Mouse (Mus musculus): ENCODE data around the gene Gm10277. TPM values are rescaled to one million over a fixed set of nuclear protein-coding genes. Genes with fewer than 3 reads are reported as not detected.
"Not testable (repeated sequence)": the region's sequence is repeated elsewhere in the genome, so short reads cannot be mapped to it uniquely, and the experiment has no call there.

Gm10277 gene
- polyA plus RNA-seq, 1 experiment = not detected

- no peak for DNase-seq
- Histone ChIP-seq H3K4me3 (ENCODE audit: insufficient read depth, low read depth, low read length) (no peak overlapping the region), H3K36me3 (ENCODE audit: control insufficient read depth, insufficient read depth, low read length) (no peaks in the 10 kb centered on the region), H3K27me3 (replicated peaks; ENCODE audit: control insufficient read depth, insufficient read depth, low read length) (no peaks in the 10 kb centered on the region), H3K4me1 (ENCODE audit: control insufficient read depth, insufficient read depth, low read length) (no peaks in the 10 kb centered on the region), H3K27ac (ENCODE audit: insufficient read depth, low read depth, low read length) (no peak overlapping the region)
- no peak for TF ChIP-seq CTCF (conservative IDR thresholded peaks at IDR 0.05; ENCODE audit: insufficient read depth, insufficient read length, low read depth, low read length)
- no peak for TF ChIP-seq POLR2A (IDR thresholded peaks at IDR 0.05; ENCODE audit: low read depth, low read length)
- 89% methylated on average over 5 of the region's 5 CpGs for WGBS
Observed at GRCm38 (mm10) chr11:77748996-77749395, 38.6 kb downstream of the Gm10277 start.

GRCm38 (mm10) chr11:77747103-77747502 is 40.4 kb downstream of the Gm10277 start:
- not testable (repeated sequence) for H3K4me1 ChIP-seq (ENCODE audit: control insufficient read depth, insufficient read depth, low read length); H3K27ac ChIP-seq (ENCODE audit: insufficient read depth, low read depth, low read length); DNase-seq; H3K27me3 ChIP-seq (replicated peaks; ENCODE audit: control insufficient read depth, insufficient read depth, low read length); H3K36me3 ChIP-seq (ENCODE audit: control insufficient read depth, insufficient read depth, low read length); H3K4me3 ChIP-seq (ENCODE audit: insufficient read depth, low read depth, low read length)
- 89% methylated on average over 15 of the region's 15 CpGs for WGBS

GRCm38 (mm10) chr11:77746652-77747051 is 40.9 kb downstream of the Gm10277 start:
- Histone ChIP-seq H3K4me1 (ENCODE audit: control insufficient read depth, insufficient read depth, low read length) (no peaks in the 10 kb centered on the region), H3K27me3 (replicated peaks; ENCODE audit: control insufficient read depth, insufficient read depth, low read length) (no peaks in the 10 kb centered on the region), H3K27ac (ENCODE audit: insufficient read depth, low read depth, low read length) (no peak overlapping the region), H3K4me3 (ENCODE audit: insufficient read depth, low read depth, low read length) (no peak overlapping the region), H3K36me3 (ENCODE audit: control insufficient read depth, insufficient read depth, low read length) (no peaks in the 10 kb centered on the region)
- WGBS = 89% methylated on average over 4 of the region's 4 CpGs
- DNase-seq = no peak
- no peak for TF ChIP-seq CTCF (conservative IDR thresholded peaks at IDR 0.05; ENCODE audit: insufficient read depth, insufficient read length, low read depth, low read length)
- TF ChIP-seq POLR2A (IDR thresholded peaks at IDR 0.05; ENCODE audit: low read depth, low read length) = no peak

- Histone ChIP-seq H3K4me3 (ENCODE audit: insufficient read depth, low read depth, low read length) (no peak overlapping the region), H3K36me3 (ENCODE audit: control insufficient read depth, insufficient read depth, low read length) (no peaks in the 10 kb centered on the region), H3K4me1 (ENCODE audit: control insufficient read depth, insufficient read depth, low read length) (no peaks in the 10 kb centered on the region), H3K27ac (ENCODE audit: insufficient read depth, low read depth, low read length) (no peak overlapping the region), H3K27me3 (replicated peaks; ENCODE audit: control insufficient read depth, insufficient read depth, low read length) (no peaks in the 10 kb centered on the region)
- 16% methylated on average over 6 of the region's 6 CpGs for WGBS
- peak; percentile 73 for DNase-seq
- TF ChIP-seq CTCF (conservative IDR thresholded peaks at IDR 0.05; ENCODE audit: insufficient read depth, insufficient read length, low read depth, low read length) (peak; percentile 83), POLR2A (IDR thresholded peaks at IDR 0.05; ENCODE audit: low read depth, low read length) (no peak)
Observed at GRCm38 (mm10) chr11:77743966-77744365, 43.6 kb downstream of the Gm10277 start.

GRCm38 (mm10) chr11:77738555-77738954 is 49.0 kb downstream of the Gm10277 start:
- H3K4me3 ChIP-seq (ENCODE audit: insufficient read depth, low read depth, low read length) = no peak overlapping the region
- H3K4me1 ChIP-seq (ENCODE audit: control insufficient read depth, insufficient read depth, low read length) = no peaks in the 10 kb centered on the region
- H3K36me3 ChIP-seq (ENCODE audit: control insufficient read depth, insufficient read depth, low read length) = no peaks in the 10 kb centered on the region
- no peaks in the 10 kb centered on the region for H3K27me3 ChIP-seq (replicated peaks; ENCODE audit: control insufficient read depth, insufficient read depth, low read length)
- WGBS = 74% methylated on average over 7 of the region's 7 CpGs
- TF ChIP-seq CTCF (conservative IDR thresholded peaks at IDR 0.05; ENCODE audit: insufficient read depth, insufficient read length, low read depth, low read length) = no peak
- TF ChIP-seq POLR2A (IDR thresholded peaks at IDR 0.05; ENCODE audit: low read depth, low read length) = no peak
- DNase-seq = no peak
- no peak overlapping the region for H3K27ac ChIP-seq (ENCODE audit: insufficient read depth, low read depth, low read length)

GRCm38 (mm10) chr11:77737289-77737688 is 50.3 kb downstream of the Gm10277 start:
- no peak overlapping the region for H3K27ac ChIP-seq (ENCODE audit: insufficient read depth, low read depth, low read length)
- TF ChIP-seq POLR2A (IDR thresholded peaks at IDR 0.05; ENCODE audit: low read depth, low read length) (no peak), CTCF (conservative IDR thresholded peaks at IDR 0.05; ENCODE audit: insufficient read depth, insufficient read length, low read depth, low read length) (peak; percentile 95)
- 2% methylated on average over 6 of the region's 6 CpGs for WGBS
- H3K4me1 ChIP-seq (ENCODE audit: control insufficient read depth, insufficient read depth, low read length) = no peaks in the 10 kb centered on the region
- no peaks in the 10 kb centered on the region for H3K36me3 ChIP-seq (ENCODE audit: control insufficient read depth, insufficient read depth, low read length)
- no peaks in the 10 kb centered on the region for H3K27me3 ChIP-seq (replicated peaks; ENCODE audit: control insufficient read depth, insufficient read depth, low read length)
- H3K4me3 ChIP-seq (ENCODE audit: insufficient read depth, low read depth, low read length) = no peak overlapping the region
- DNase-seq = peak; percentile 92

Other genes starting within 250 kb of the Gm10277 start
- 4.7 and 6.9 TPM in 2 replicates for gene Taok1, start 179.9 kb downstream of the Gm10277 start, polyA plus RNA-seq (2012; rRNA removed)
- gene Nufip2, start 101.6 kb downstream of the Gm10277 start, polyA plus RNA-seq (2012; rRNA removed) = 10.8 and 13.5 TPM in 2 replicates
- not detected in 2 replicates for gene Cryba1, start 62.5 kb downstream of the Gm10277 start, polyA plus RNA-seq (2012; rRNA removed)
- 92.0 and 93.1 TPM in 2 replicates for gene Myo18a, start 24.5 kb downstream of the Gm10277 start, polyA plus RNA-seq (2012; rRNA removed)
- 239 and 257 TPM in 2 replicates for gene Pipox, start 106.3 kb upstream of the Gm10277 start, polyA plus RNA-seq (2012; rRNA removed)
- 0.12 and 0.27 TPM in 2 replicates for gene Sez6, start 143.1 kb upstream of the Gm10277 start, polyA plus RNA-seq (2012; rRNA removed)
- 33.0 and 35.7 TPM in 2 replicates for gene Phf12, start 195.0 kb upstream of the Gm10277 start, polyA plus RNA-seq (2012; rRNA removed)
- gene Dhrs13, start 244.5 kb upstream of the Gm10277 start, polyA plus RNA-seq (2012; rRNA removed) = 7.1 and 9.3 TPM in 2 replicates

Measured in kidney, adult 2 months (tissue).